Mouse (Mus musculus): ENCODE results near the gene Rplp0.

DNA sequence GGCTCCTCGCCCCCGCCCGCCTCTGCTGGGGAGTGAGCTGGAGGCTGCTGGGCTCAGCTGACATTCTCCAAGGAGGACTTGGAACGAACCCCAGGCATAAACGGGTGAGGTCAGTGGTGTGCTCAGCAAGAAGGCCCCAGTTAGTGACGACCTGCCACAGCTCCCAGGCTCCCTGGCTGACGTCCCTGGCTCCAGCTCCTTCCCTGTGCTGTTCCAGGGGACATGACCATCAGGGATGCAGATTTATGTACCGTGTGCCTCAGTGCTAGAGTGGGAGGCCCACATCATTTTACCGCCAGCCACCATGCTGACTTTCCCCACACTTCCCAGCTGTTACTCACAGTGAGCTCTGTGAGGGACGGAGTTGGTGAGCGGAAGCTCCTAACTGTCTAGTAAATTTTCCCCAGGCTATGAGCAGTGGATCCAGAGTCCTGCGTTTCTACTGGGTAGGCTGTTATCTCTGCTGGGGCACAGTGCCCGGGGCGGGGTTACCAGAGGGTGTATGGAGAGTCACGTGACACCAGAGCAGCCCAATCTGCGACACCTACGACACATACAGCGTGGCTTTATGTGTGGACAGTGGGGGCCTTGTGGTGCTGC is 27.5 kb upstream of the Rplp0 start:
- TF ChIP-seq CTCF (IDR thresholded peaks at IDR 0.05; ENCODE audit: borderline replicate concordance, insufficient read depth, low read length) (no peak), POLR2A (IDR thresholded peaks at IDR 0.05; ENCODE audit: low read depth, low read length) (no peak)
